Comparison of ENCODE assay signal across 11 mouse cellular contexts in genomic region chr12:15798019-15798418, GRCm38 (mm10). TPM values are rescaled to one million over a fixed set of nuclear protein-coding genes. Genes with fewer than 3 reads are reported as not detected.
DNase-seq lines count a peak whose midpoint lies in the region; ATAC-seq and TF ChIP-seq lines count a peak whose summit lies in the region.
"Had no signal": no experiment of that assay in that cellular context is flagged by ENCODE, and none has a peak within 500 bp of the region (broad histone marks: within the 10 kb centered on the region; RNA-seq: fewer than 3 reads in every experiment).

No protein-coding gene starts in this region.

- H3K27ac ChIP-seq in heart, embryonic 10.5 days, result peak overlapping the region; percentile 56; the same call in 1 of the 2 replicates
- H3K27ac ChIP-seq in lung, postnatal 0 days (ENCODE audit: low read length), result no peak overlapping the region

- DNase-seq in heart, adult 18-20 months, result peak; percentile 57 to 79
- no peak for DNase-seq in heart, postnatal 4 days
- no peak for DNase-seq in heart, embryonic 10.5 days (ENCODE audit: low spot score)
- peak; percentile 35 for DNase-seq in kidney, postnatal 10 days
- peak; percentile 59 for DNase-seq in lung, postnatal 0 days (ENCODE audit: low spot score)
- DNase-seq in urinary bladder, postnatal 25 days (ENCODE audit: low spot score), result no peak
- no peak for DNase-seq in frontal cortex, postnatal 14 days (ENCODE audit: low spot score in 2 of 2)
- no peak for DNase-seq in thymus, postnatal 14 days
- DNase-seq: cerebellum, postnatal 25 days had no signal

- H3K27me3 ChIP-seq in heart, embryonic 10.5 days (ENCODE audit: insufficient read depth, poor library complexity, severe bottlenecking), result no peaks in the 10 kb centered on the region
- H3K27me3 ChIP-seq in lung, postnatal 0 days (replicated peaks; ENCODE audit: insufficient read depth, low read length), result no peaks in the 10 kb centered on the region

- peaks cover 69% of the 10 kb centered on the region for H3K36me3 ChIP-seq in heart, embryonic 10.5 days
- H3K36me3 ChIP-seq in lung, postnatal 0 days (ENCODE audit: insufficient read depth, low read length), result no peaks in the 10 kb centered on the region

- TF ChIP-seq EP300 in lung, postnatal 0 days (IDR thresholded peaks at IDR 0.05), result peak; percentile 88

- TF ChIP-seq CTCF in lung, postnatal 0 days (IDR thresholded peaks at IDR 0.05), result no peak

- H3K4me3 ChIP-seq in heart, embryonic 10.5 days, result no peak overlapping the region
- H3K4me3 ChIP-seq in lung, postnatal 0 days (ENCODE audit: low read depth, low read length), result no peak overlapping the region
- H3K4me3 ChIP-seq: erythroblast, embryonic 14.5 days; layer of hippocampus, adult 2 months had no signal

- H3K4me2 ChIP-seq in lung, postnatal 0 days (replicated peaks; ENCODE audit: low read depth, low read length), result no peak overlapping the region

- 15% methylated on average over 7 of the region's 7 CpGs for WGBS in heart, embryonic 10.5 days
- 27% methylated on average over 7 of the region's 7 CpGs for WGBS in lung, postnatal 0 days

- ATAC-seq in lung, postnatal 0 days, result peak; percentile 81

- H3K9ac ChIP-seq in lung, postnatal 0 days (replicated peaks; ENCODE audit: low read depth), result no peak overlapping the region

- no peaks in the 10 kb centered on the region for H3K9me3 ChIP-seq in heart, embryonic 10.5 days
- no peaks in the 10 kb centered on the region for H3K9me3 ChIP-seq in lung, postnatal 0 days (ENCODE audit: low read length)

- H3K4me1 ChIP-seq in heart, embryonic 10.5 days, result peaks cover 34% of the 10 kb centered on the region
- H3K4me1 ChIP-seq in lung, postnatal 0 days (ENCODE audit: insufficient read depth, low read depth, low read length), result peaks cover 3% of the 10 kb centered on the region; the same call in 1 of the 2 replicates

RNA-seq across cellular contexts. Expression of gene Trib2, which starts 18.7 kb away (rescaled TPM):
- 10 to 100 TPM; 16.1 to 21.0 TPM for total RNA-seq in heart, adult 18-20 months (2021)
- 10 to 100 TPM; 73.6 to 83.6 TPM for total RNA-seq in heart, postnatal 4 days (2021)
- 30.8 and 61.0 TPM in 2 replicates for polyA plus RNA-seq in heart, embryonic 10.5 days (2016; fragmentation: Nextera tagmentation; extraction: Ambion mirVana)
- polyA plus RNA-seq in lung, postnatal 0 days (2015; fragmentation: Nextera tagmentation; extraction: Ambion mirVana), result 36.4 and 42.0 TPM in 2 replicates
- polyA plus RNA-seq: erythroblast, embryonic 14.5 days had no signal

Comparison
In these comparisons a context has a peak if more than half of its experiments do, and no peak if none do; other contexts are left out.
1. DNase-seq: peak in heart, adult 18-20 months (2 of 2), kidney, postnatal 10 days (single experiment) and lung, postnatal 0 days (single experiment); none in heart, postnatal 4 days (single experiment), heart, embryonic 10.5 days (single experiment), urinary bladder, postnatal 25 days (single experiment), frontal cortex, postnatal 14 days (0 of 2) and thymus, postnatal 14 days (single experiment).